Mouse (Mus musculus): ENCODE results near the gene Tbc1d10c.

DNA sequence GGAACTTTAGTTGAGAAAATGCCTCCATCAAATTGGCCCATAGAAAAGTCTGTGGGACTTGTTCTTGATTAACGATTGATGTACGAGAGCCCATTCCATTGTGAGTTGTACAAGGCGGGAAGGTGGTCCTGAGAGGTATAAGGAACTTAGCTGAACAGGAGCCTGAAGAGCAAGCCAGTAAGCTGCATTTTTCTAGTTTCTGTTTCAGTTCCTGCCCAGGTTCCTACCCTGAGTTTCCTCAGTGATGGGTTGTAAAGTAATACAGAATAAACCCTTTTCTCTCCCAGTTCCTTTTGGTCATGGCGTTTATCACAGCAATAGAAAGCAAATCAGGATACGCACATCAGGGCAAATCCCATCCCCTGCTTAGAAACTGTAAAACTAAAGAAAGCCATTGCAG, 53.2 kb downstream of the Tbc1d10c start:
- TF ChIP-seq TAL1 (conservative IDR thresholded peaks at IDR 0.05; ENCODE audit: low read depth, low read length), result no peak
- TF ChIP-seq CTCF (IDR thresholded peaks at IDR 0.05; ENCODE audit: low read depth, low read length), result no peak

Measured in G1E (cell line).